Mouse (Mus musculus) ES-Bruce4 (cell line): ENCODE results near the gene Pdzd2.

Source experiments
- CTCF ChIP-seq: IDR thresholded peaks from one replicate; pipeline ENCODE4 v1.8.1; 2011; ENCODE audit warnings: low read depth, low read length
- EP300 ChIP-seq: IDR thresholded peaks from 2 replicates; pipeline ENCODE4 v1.6.1; 2011; ENCODE audit warnings: low read depth, low read length; ENCODE audit not compliant: insufficient read depth
- POLR2A ChIP-seq: IDR thresholded peaks from one replicate; pipeline ENCODE4 v1.8.1; 2011; ENCODE audit warnings: low read length; ENCODE audit not compliant: insufficient read depth

GRCm38 (mm10) chr15:12663351-12663750 is 76.4 kb downstream of the Pdzd2 start:
- TF ChIP-seq CTCF: no peak
- no peak for TF ChIP-seq POLR2A
- TF ChIP-seq EP300: no peak
